Mouse (Mus musculus): ENCODE measurements around the gene Cdkl2. TPM values are rescaled to one million over a fixed set of nuclear protein-coding genes. Genes with fewer than 3 reads are reported as not detected.

Gene Cdkl2
- total and polyA plus RNA-seq, 2 experiments from 2014 or later: 17.1 to 29.2 TPM

DNA sequence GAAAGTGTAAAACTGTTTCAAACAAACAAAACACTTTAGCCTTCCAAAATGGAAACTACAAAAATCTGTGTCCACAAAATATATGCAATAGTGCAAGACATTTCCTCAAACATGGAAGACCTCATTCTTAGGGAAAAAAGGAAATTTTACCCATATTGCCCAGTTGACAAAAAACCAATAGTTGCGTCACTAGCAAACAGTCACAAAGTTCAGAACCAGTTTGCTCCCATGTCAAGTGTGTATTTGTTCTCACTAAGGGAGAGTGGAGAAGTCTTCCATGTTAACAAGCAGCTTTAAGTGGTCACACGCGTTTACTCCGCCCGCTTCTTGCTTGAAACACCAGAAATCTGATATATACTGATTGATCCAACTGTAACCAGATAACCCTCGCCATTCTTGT is 9.2 kb upstream of the Cdkl2 start:
- Histone ChIP-seq H3K27ac (no peak overlapping the region), H3K36me3 (ENCODE audit: insufficient read depth, low read length) (peaks cover 46% of the 10 kb centered on the region), H3K4me1 (ENCODE audit: insufficient read depth, low read length) (no peaks in the 10 kb centered on the region), H3K9ac (replicated peaks; ENCODE audit: low read length) (no peak overlapping the region), H3K4me3 (ENCODE audit: low read length) (no peak overlapping the region), H3K4me2 (ENCODE audit: low read depth, low read length) (no peak overlapping the region), H3K27me3 (ENCODE audit: insufficient read depth, low read length) (no peaks in the 10 kb centered on the region), H3K9me3 (ENCODE audit: low read length) (no peaks in the 10 kb centered on the region)
- DNase-seq (ENCODE audit: low spot score) (no peak), ATAC-seq (no peak)
- WGBS: 97% methylated on average over 6 of the region's 6 CpGs
- TF ChIP-seq CTCF (IDR thresholded peaks at IDR 0.05; ENCODE audit: low read depth): no peak

DNA sequence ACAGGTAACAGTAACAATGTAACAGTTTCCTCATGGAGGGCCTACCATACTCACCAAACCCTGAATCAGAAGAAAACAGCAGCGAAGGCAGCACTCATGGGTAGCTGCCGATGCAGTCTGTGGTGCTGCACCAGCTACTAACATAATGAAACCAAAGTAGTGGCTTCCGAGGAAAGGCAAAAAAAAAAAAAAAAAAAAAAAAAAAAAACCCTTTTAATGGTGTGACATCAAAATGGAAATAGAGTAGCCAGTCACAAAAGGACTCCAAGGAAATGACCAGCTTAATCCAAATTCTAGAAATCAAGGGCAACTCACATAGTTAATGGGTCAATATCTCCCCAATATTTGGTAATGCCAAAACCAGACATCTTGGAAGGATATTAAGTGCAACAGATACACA is 6.7 kb upstream of the Cdkl2 start:
- 74% methylated on average over 3 of the region's 3 CpGs for WGBS
- H3K9me3 ChIP-seq (ENCODE audit: low read length): no peaks in the 10 kb centered on the region

DNA sequence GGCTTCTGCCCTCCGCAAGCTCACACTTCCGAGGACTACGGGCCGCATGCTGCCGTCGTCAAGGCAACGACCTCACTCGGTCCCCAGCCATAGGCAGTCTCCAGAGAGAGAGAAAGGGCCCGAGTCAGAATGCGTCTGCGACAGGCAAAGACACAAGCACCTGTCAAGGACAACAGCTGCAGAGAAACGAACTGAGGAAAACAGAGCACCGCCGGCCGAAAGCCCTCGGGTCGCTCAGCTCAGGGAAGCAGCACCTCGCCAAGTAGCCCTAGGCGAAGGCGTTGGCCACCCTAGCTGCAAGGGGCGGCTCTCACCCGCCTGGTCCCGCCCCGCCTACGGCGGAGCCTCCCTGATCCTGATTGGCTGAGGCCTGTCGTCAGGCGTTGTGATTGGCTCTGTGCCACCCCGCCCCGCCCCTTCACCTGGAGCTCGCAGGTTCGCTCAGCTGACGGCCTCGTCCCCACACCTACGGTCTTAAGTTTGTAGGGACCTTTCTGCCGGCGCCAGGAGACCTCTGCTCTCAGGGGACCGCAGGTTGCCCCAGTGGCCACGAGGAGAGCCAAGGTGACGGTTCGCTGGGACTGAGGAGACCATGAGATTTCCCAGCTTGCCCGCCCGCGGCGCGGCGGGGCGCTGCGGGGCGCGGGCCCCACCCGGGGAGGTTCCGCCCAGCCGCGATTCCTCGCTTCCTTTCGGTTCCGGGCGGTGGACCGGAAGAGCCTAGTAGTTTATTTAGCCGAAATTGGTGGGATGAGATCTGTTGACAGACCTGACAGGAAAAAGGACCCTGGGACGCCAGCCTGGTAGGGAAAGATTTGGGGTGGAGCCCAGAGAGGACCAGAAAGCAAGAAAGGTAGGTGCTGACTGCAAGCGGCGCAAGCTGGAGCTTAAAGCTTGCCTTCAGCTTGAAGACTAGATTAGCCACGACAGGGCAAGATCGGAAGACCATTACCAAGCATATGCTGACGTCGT is 1.0 kb downstream of the Cdkl2 start:
- TF ChIP-seq CTCF (IDR thresholded peaks at IDR 0.05; ENCODE audit: low read depth): no peak; the same call in 1 of the 2 replicates
- ATAC-seq (peak; percentile 99), DNase-seq (ENCODE audit: low spot score) (peak; percentile 94)
- no peaks in the 10 kb centered on the region for H3K4me1 ChIP-seq (ENCODE audit: insufficient read depth, low read length)
- H3K9me3 ChIP-seq (ENCODE audit: low read length): no peaks in the 10 kb centered on the region
- H3K4me2 ChIP-seq (ENCODE audit: low read depth, low read length): peak overlapping the region; percentile 95
- H3K9ac ChIP-seq (replicated peaks; ENCODE audit: low read length): peak overlapping the region; percentile 65
- no peaks in the 10 kb centered on the region for H3K36me3 ChIP-seq (ENCODE audit: insufficient read depth, low read length)
- under 1% methylated on average over 67 of the region's 68 CpGs for WGBS
- no peaks in the 10 kb centered on the region for H3K27me3 ChIP-seq (ENCODE audit: insufficient read depth, low read length)
- H3K4me3 ChIP-seq (ENCODE audit: low read length): peak overlapping the region; percentile 84
- H3K27ac ChIP-seq: peak overlapping the region; percentile 76

More for the DNA sequence above, 6.7 kb upstream of the Cdkl2 start:
- Histone ChIP-seq H3K4me2 (ENCODE audit: low read depth, low read length) (no peak overlapping the region), H3K4me1 (ENCODE audit: insufficient read depth, low read length) (no peaks in the 10 kb centered on the region), H3K27ac (no peak overlapping the region), H3K27me3 (ENCODE audit: insufficient read depth, low read length) (no peaks in the 10 kb centered on the region), H3K4me3 (ENCODE audit: low read length) (no peak overlapping the region), H3K36me3 (ENCODE audit: insufficient read depth, low read length) (peaks cover 26% of the 10 kb centered on the region), H3K9ac (replicated peaks; ENCODE audit: low read length) (no peak overlapping the region)
- TF ChIP-seq CTCF (IDR thresholded peaks at IDR 0.05; ENCODE audit: low read depth): no peak
- DNase-seq (ENCODE audit: low spot score) (no peak), ATAC-seq (no peak)

DNA sequence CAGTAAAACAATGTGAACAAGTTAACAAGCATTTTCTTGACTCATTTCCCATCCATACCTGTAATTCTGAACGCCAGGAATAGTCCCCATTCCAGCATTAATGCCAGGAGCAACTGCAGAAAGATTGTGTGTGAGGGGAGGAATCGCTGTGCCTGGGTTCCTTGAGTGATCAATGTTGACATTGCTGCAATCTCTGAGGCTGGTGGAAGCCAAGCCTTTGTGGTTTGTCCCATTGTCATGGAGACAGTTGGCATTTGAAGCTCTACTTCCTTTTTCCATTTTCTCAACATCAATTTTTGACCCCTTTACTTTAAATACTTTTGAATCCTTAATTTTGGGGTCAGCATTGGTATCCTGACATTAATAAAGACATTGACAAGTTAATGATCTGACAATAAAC is 23.7 kb downstream of the Cdkl2 start:
- Histone ChIP-seq H3K36me3 (ENCODE audit: insufficient read depth, low read length) (no peaks in the 10 kb centered on the region), H3K4me2 (ENCODE audit: low read depth, low read length) (no peak overlapping the region), H3K4me1 (ENCODE audit: insufficient read depth, low read length) (no peaks in the 10 kb centered on the region), H3K27me3 (ENCODE audit: insufficient read depth, low read length) (no peaks in the 10 kb centered on the region), H3K4me3 (ENCODE audit: low read length) (no peak overlapping the region), H3K9me3 (ENCODE audit: low read length) (no peaks in the 10 kb centered on the region), H3K27ac (no peak overlapping the region), H3K9ac (replicated peaks; ENCODE audit: low read length) (no peak overlapping the region)
- ATAC-seq (no peak), DNase-seq (ENCODE audit: low spot score) (no peak)
- 58% methylated on average over 2 of the region's 2 CpGs for WGBS
- TF ChIP-seq CTCF (IDR thresholded peaks at IDR 0.05; ENCODE audit: low read depth): no peak

DNA sequence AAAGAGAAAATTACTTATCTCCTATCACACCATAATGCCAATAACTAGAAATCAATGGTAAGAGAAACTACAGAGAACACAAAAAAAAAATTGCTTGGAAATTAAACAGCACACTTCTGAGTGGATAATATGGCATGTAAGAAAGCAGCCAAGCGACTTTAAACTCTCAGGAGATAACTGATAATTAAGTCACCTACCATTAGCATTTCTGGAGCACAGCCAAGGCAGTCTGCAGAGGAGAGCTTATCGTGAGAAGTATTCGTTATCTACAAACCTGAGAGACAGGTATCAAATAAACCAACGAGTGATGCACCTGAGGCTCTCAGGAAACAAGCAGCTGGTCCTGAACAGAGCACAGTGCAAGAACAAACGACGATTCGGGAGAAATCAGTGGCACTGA is 31.9 kb downstream of the Cdkl2 start:
- TF ChIP-seq CTCF (IDR thresholded peaks at IDR 0.05; ENCODE audit: low read depth): no peak
- ATAC-seq (no peak), DNase-seq (ENCODE audit: low spot score) (peak; percentile 33)
- no peaks in the 10 kb centered on the region for H3K27me3 ChIP-seq (ENCODE audit: insufficient read depth, low read length)
- no peak overlapping the region for H3K9ac ChIP-seq (replicated peaks; ENCODE audit: low read length)
- no peak overlapping the region for H3K4me3 ChIP-seq (ENCODE audit: low read length)
- H3K4me1 ChIP-seq (ENCODE audit: insufficient read depth, low read length): no peaks in the 10 kb centered on the region
- no peaks in the 10 kb centered on the region for H3K36me3 ChIP-seq (ENCODE audit: insufficient read depth, low read length)
- WGBS: 68% methylated on average over 7 of the region's 7 CpGs
- H3K9me3 ChIP-seq (ENCODE audit: low read length): no peaks in the 10 kb centered on the region
- no peak overlapping the region for H3K4me2 ChIP-seq (ENCODE audit: low read depth, low read length)
- H3K27ac ChIP-seq: no peak overlapping the region

DNA sequence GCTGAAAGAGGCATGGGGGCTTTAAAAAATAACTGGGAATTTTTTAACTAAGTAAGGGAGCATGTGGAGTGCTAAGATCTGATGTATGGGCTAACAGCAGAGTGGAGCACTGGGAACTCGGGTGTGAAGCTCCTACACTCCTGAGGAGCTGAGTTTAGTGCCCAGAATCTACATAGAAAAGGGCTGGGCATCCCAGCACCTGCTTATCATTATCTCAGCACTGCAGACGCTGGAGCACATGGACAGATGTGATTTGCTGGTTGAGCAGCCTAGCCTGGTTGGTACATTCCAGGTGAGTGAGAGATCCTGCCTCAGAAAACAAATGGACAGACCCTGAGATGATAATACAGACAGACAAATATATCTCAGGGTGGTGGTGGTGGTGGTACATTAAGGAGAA is 33.9 kb downstream of the Cdkl2 start:
- DNase-seq (ENCODE audit: low spot score) (no peak), ATAC-seq (no peak)
- Histone ChIP-seq H3K4me2 (ENCODE audit: low read depth, low read length) (no peak overlapping the region), H3K4me3 (ENCODE audit: low read length) (no peak overlapping the region), H3K36me3 (ENCODE audit: insufficient read depth, low read length) (no peaks in the 10 kb centered on the region), H3K4me1 (ENCODE audit: insufficient read depth, low read length) (no peaks in the 10 kb centered on the region), H3K9ac (replicated peaks; ENCODE audit: low read length) (no peak overlapping the region), H3K27me3 (ENCODE audit: insufficient read depth, low read length) (no peaks in the 10 kb centered on the region), H3K27ac (no peak overlapping the region), H3K9me3 (ENCODE audit: low read length) (no peaks in the 10 kb centered on the region)
- no peak for TF ChIP-seq CTCF (IDR thresholded peaks at IDR 0.05; ENCODE audit: low read depth)
- 47% methylated on average over 2 of the region's 2 CpGs for WGBS

DNA sequence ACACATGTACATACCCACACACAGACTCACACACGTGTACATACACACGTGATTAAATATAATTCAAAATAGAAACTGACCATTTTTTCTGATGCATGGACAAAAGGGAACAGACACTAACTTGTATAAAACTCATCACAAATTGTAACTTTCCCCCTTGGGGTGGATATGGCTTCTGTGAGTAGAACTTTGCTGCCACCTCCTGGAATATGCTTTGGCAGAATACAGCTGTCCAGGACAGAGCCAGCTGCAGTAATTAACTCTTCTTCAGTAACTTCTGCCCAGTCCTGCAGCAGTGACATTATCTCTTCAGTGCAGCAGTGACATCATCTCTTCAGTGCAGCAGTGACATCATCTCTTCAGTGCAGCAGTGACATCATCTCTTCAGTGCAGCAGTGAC is 40.7 kb downstream of the Cdkl2 start:
- ATAC-seq: peak; percentile 86
- no peaks in the 10 kb centered on the region for H3K36me3 ChIP-seq (ENCODE audit: insufficient read depth, low read length)
- H3K9me3 ChIP-seq (ENCODE audit: low read length): 0 out of 2 replicates have a peak, but pooled peaks cover 2% of the 10 kb centered on the region
- no peak overlapping the region for H3K4me2 ChIP-seq (ENCODE audit: low read depth, low read length)
- no peaks in the 10 kb centered on the region for H3K4me1 ChIP-seq (ENCODE audit: insufficient read depth, low read length)
- H3K9ac ChIP-seq (replicated peaks; ENCODE audit: low read length): no peak overlapping the region
- 80% methylated on average over 2 of the region's 2 CpGs for WGBS
- TF ChIP-seq CTCF (IDR thresholded peaks at IDR 0.05; ENCODE audit: low read depth): peak; percentile 78
- no peaks in the 10 kb centered on the region for H3K27me3 ChIP-seq (ENCODE audit: insufficient read depth, low read length)
- DNase-seq (ENCODE audit: low spot score): peak; percentile 77
- H3K4me3 ChIP-seq (ENCODE audit: low read length): no peak overlapping the region
- no peak overlapping the region for H3K27ac ChIP-seq
